Mouse (Mus musculus) retina, embryonic 14.5 days (tissue): ENCODE results near the gene Mblac2.
"Not testable (repeated sequence)": the region's sequence is repeated elsewhere in the genome, so short reads cannot be mapped to it uniquely, and the experiment has no call there.

Source experiments
- DNase-seq: peaks from one replicate; pipeline ENCODE4 v3.0.0-alpha.2; 2015; ENCODE audit warnings: low spot score

Mblac2 gene

DNA sequence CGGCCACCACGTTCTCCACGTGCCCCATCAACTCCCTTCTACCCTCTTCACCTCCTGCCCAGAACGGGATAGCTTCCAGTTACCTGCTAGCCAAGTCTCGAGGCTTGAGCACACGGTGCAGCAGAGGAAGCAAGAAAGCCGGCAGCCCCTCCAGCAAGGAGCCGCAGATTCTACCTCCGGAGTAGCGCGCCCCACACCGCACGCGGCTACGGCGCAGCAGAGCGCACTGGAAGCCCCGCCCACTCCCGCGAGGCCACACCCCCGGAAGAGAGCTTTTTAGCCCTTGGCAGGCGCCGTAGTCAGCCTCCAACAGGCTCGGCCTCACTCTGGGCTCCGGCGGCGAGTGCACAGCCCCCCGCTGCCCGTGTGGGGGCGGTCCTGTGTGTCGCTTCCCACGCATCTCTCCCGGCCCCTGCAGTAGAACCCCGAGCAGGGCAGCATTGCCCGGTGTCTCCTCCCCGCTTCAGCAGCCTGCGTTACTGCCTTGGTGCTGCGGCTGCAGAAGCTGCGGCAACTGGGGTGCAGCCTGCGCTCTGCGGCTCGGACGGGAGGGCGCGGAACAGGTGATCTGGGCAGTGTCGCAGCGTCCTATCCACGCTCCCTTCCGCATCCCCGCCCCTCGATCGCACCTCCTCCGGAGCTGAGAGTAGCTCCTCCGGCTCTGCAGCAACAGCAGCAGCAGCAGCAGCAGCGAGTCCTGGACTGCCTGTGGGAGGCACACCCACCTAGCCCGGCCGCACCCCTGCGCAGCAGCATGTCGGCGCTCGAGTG, at the start of gene Mblac2, which contains the start of gene Polr3g:
Gene Mblac2, plus strand, starts transcription at position 567 of the 771 bp plus-strand sequence.
Gene Polr3g, minus strand, starts transcription at position 239 of the 771 bp plus-strand sequence.
- DNase-seq: peak; percentile 98

DNA sequence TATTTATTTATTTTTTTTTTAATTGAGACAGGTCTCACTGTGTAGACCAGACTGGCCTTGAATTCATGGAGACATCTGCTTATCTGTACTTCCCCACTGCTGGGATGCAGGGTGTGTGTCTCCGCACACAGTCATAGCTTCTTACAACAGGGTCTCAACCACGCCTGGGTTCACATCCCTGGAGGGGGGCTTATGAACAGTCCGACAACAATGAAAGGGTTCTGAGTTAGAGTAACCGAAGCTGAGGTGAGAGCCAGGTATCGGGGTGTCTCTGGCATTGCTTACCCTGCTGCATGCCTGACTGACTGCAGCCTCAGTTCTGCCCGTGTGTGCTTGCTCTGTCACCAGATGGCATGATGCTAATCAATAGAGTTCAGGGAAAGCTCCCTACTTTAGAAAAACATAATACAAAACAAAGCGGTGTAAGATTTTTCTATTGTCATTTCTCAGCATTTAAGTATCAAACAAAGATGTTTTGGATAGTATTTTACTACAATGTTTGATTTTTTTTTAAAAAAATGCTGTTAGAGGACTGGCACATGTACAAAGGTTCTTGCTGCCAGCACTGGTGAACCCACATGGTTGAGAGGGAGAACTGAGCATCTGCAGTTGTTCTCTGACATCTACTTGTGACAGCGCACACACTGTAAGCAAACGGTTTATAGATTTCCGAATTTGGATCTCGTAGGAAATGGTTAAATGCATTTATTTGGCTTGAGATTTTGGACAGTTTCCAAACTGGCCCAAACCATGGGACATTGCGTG, 47.4 kb upstream of the Mblac2 start:
- DNase-seq: no peak

DNA sequence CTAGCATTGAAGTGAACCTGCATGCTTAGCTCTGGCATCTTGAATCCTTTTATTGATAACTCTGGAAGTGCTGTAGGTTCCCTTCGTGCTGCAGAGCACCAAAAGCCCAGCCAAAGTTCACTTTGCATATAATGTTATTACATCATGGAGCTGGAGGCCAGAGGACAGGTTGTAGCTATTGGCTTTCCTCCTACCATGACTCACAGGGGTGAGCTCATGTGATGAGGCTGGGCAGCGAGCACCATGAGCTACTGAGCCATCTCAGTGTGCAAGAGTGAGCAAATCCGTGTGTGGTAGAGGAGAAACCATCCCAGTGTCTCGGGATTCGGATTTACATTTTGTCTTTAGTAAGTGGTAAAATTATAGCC, 46.8 kb upstream of the Mblac2 start:
- no peak for DNase-seq

DNA sequence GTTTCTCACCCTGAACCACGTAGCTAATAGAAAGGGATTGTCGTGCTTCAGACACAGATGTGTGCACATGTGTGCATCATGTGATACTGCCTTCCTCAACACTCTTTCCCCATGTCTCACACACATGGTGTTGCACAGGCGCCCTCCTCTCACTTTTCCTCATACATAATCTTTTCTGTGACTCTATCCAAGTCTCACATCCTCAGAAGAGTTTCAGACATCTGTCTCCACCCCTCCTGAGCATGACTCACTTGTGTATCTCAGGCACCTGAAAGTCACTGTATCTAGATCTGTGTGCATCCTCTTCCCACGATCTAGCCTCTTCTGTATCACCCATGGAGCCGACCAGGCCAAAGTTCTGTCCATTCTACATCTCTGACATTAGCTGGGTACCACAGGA, 43.4 kb upstream of the Mblac2 start:
- no peak for DNase-seq

DNA sequence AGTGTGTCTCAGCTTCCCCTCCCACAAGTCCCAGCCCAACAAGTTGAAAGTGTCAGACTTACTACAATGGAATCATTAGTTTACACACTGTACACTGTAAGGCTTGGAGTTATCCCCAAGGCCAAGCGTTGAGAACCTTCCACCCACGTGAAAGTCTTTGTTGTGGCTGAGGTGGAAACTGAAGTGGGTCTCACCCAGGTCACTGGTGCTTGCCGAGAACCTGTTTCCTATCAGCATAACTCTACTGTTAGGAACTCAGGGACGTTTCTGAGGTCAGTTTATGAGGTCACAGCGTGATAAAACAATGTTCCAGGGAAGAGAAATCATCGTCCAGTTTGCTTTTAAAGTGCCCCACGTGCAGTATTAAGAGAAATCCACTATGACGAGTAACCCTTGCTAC, 35.8 kb upstream of the Mblac2 start:
- no peak for DNase-seq

DNA sequence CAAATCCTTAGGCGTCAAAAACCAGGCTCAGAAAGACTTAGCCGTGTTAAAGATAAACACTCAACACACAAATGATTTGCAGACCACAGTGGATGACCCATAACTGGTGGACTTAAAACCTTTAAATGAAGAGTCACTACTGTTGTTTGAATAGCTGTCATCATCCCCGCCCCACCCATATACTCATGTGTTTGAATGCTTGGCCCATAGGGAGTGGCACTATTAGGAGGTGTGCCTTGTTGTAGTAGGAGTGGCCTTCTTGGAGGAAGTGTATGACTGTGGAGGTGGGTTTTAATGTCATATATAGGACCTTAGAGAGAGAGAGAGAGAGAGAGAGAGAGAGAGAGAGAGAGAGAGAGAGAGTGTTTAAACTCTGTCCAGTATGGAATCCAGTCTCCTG, 28.0 kb upstream of the Mblac2 start:
- DNase-seq: no peak

DNA sequence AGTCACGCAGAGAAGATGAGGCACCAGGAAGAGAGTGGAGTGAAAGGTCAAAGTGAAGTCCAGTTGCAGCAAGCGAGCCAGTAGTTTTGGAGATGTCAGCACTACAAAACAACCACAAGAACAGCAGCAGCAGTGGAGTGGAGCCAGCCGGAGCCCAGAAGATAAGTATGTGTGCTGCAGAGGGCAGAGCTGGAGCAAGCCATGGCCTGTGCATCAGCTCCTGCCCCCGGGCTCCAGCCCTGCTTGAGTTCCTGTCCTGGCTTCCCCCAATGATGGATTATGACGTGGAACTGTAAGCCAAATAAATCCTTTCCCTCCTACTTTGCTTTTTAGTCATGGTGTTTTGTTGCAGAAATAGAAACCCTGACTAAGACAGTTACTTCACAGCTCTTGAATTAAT, 26.9 kb upstream of the Mblac2 start:
- no peak for DNase-seq

DNA sequence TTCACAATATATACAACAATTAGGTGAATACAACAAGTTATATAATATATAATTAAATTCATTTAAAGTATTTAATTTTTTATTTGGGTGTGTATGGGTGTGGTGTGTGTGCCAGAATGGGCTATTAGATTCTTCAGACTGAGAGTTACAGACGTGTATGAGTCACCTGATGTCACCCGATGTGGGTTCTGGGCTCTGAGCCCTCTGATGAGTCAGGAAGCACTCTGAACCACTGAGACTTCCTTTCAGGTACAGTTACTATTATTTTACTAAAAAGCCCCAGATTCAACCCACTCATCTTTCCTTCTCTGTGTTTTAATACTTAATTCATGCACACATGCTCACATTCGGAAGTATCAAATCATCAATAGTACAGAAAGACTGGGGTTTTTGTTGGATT, 26.3 kb upstream of the Mblac2 start:
- DNase-seq: no peak

DNA sequence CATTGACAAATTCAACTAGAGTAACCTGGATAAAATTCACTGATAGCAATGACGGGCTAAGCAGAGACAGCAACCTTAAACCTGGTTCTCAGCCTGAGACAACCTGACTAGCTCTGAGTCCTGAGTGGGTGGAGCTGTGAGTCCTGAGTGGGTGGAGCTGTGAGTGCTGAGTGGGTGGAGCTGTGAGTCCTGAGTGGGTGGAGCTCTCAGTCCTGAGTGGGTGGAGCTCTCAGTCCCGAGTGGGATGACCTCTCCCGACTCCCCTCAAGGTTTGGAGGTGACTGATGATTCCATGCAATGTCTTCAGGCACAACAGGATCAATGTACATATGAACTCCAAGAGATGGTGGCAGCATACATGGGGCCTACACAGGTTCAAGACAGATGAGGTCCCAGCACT, 21.6 kb upstream of the Mblac2 start:
- no peak for DNase-seq

DNA sequence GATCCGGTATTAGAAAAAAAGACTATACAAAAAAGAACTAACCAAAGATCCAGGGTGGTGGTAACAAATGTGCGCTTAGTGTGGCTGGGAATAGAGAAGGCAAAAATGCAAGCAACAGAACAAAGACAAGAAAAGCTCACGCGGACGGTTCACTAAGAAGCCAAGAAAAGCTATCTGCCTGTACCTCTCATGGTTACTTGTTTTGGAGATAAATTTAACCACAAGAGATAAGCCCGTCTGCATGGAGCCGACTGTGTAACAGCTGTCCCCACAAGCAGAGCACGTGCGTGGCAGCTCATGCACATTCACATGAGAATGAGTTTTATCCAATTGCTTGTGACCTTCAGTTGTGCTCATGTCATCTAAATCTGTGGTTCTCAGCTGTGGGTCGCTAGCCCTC, 20.7 kb upstream of the Mblac2 start:
- no peak for DNase-seq

DNA sequence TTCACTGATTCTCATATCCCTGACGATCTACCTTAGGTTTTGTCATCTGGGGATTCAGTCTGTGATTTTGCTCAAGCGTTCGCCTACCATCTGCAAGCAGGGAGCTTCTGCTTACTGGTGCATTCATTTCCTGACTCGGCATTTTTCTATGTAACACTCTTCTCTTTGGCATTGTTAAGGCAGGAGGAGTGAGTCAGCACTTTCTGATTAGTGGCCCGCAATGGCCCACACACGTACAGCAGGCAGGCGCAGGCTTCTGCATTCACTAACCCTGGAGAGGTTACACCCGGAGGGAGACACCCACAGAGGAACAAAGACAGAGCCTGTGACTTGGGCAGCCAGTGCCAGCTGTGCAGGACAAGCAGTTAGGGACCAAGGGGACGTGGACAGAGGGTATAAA, 19.5 kb upstream of the Mblac2 start:
- DNase-seq: peak; percentile 51

DNA sequence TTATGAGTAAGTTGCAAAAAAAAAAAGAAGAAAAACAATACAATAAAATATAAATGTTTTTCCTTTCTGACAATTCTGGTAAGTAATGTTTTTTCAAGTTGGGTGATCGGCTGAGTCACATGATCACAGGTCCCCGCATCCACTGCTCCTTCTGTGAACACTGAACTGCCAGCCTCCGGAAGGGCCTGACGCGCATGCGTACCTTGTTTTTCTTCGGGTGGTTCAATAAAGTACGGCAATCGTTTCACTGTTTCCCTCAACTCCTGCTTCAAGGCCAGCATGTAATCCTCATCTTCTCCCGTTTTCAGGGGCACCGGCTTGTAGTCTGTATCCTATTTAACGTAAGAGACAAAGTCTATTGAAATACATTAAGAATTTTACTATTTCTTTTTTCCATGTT, 16.7 kb upstream of the Mblac2 start:
- DNase-seq: no peak

DNA sequence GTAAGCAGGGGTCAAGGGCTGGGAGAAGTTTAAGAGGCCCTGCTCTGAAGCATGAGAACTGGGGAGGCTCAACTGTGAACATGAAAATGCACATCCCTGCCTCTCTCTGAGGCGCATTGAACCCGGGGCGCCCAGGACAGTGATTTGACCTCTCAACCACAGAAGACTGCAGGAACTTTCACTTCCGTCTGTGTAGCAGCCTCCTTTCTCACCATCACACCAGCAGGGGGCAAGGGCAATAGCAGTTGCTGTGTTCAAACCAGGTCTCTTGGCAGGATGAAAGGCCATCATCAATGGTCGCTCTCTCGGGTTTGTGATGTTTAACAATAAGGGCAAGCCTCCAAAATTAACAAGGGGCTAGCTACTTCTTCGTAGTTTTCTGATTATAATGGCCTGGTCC, 8.0 kb upstream of the Mblac2 start:
- DNase-seq: no peak

DNA sequence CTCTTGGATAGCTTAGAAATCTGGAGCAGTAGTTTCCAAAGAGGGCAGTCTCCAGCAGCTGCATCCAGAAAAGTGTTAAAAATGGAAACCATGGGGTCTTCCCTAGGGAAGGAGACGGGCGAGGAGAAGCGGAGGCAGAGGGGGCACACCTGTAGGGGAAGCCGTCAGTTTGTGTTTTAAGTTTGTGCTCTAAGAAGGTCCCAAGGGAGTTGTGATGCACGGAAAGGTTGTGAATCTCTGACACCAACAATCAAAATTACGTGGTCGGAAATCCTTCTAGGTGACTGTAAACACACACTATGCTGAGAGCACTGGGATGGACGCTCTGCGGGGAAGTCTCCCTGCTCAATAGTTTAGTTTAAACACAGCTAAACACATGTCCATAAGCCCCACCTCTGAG, 7.5 kb upstream of the Mblac2 start:
- no peak for DNase-seq

DNA sequence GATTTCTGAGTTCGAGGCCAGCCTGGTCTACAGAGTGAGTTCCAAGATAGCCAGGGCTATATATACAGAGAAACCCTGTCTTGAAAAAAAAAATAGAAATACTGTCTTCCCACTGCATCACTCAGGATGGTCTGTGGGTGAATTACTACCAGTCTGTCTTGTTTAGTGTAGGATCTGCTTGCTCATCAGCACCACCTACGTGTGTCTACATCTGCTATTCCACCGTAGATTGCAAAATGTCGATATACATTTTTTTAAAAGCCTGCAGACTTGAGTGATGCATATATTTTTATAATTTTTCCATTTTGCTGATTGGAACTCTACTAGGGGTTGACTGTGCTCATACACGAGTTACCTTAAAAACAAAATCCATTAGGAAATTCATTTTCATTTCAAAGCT, 4.8 kb upstream of the Mblac2 start:
- no peak for DNase-seq

DNA sequence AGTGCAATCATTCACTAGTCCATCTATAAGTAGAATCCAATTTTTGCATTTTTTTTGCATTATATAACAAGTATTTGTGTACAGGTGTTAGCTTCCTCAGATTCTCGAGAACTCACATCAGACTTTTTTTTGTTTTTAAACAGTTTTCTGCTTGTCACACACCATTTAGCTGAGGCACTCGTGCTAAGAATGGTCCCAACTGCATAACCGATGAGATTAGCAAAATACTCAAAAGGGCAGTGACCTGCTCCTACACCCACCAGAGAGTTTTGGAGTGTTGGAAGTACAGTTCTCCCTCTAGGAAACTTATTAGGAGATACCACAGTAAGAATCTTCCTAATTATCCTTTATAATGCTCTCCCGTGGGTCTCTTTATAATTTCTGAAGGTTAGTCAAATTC, 1.3 kb upstream of the Mblac2 start:
- DNase-seq: no peak

DNA sequence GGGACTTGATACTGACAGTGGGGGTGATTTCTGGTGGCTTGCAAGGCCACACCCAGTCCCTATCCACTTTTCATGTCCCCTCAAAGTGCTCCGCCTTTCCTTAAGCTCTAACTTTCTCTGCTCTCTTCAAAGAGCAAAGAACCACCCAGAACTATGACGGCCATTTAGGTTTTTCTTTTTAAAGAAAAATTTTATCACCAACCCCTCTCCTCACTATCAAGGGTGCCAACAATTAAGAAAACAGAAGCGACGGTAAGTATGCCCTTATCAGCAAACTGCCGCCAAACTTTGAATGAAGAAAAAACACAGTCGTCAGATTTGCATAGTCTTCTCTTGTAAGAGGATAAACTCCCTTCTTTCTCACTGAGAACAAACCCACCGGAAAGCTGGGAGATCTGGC, 875 bp upstream of the Mblac2 start:
- no peak for DNase-seq

DNA sequence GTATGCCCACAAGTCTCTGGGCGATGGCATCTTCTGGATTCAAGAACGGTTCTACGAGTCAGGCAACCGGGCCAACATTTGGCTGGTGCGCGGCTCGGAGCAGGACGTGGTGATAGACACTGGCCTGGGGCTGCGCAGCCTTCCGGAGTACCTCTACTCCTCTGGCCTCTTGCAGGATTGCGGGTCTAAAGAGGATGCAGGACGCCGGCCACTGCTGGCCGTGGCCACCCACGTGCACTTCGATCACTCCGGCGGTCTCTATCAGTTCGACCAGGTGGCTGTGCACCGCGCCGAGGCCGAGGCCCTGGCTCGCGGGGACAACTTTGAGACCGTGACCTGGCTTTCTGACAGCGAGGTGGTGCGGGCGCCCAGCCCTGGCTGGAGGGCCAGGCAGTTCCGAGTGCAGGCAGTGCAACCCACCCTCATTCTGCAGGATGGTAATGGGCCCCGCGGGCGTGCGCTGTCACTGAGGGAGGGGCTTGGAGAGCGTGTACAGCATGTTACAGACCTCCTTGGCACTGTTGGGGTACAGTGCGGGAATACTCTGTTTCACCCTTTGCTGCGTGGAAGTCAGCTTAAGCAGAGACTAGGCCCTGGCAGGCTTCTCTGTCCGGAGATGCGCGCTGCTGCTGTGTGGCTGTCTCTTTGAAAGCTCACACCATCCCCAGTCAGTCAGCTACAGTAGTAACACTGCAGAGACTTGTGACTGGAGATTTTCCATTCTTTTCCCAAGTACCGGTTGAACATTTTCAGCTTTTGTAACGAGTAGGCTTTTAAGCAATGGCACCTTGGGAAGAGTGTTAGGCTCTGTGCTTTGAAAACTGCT, 618 bp downstream of the Mblac2 start:
- no peak for DNase-seq

DNA sequence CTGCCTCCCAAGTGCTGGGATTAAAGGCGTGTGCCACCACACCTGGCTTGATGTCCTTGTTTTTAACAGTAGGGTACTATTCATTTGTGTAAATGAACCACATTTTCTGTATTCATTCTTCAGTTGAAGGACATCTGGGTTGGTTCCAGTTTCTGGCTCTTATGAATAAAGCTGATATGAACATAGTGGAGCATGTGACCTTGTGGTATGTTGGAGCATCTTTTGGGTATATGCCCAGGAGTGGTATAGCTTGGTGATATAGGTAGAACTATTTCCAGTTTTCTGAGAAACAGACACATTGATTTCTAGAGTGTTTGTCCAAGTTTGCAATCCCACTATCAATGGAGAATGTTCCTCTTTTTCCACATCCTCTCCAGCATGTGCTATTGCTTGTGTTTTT, 2.8 kb downstream of the Mblac2 start:
- DNase-seq: no peak

DNA sequence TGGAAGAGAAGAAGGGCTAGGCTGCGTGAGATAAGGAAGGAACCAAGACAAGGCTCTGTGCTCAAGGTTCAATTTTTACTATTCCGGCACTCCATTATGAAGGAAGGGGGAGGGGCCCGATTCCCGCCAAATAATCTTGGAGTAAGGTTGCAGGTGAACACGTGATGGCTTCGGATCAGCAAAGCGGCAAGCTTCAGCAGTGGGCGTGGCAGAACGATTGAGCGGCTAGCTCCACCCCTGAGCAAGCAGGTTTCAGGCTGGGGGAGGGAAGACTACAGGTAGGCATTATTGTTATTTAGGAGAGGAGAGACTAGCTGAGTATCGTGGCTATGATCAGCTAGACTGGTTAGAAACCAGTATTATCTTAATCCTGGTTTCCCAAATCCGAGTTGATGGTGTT, 17.0 kb downstream of the Mblac2 start:
- DNase-seq: not testable (repeated sequence)

DNA sequence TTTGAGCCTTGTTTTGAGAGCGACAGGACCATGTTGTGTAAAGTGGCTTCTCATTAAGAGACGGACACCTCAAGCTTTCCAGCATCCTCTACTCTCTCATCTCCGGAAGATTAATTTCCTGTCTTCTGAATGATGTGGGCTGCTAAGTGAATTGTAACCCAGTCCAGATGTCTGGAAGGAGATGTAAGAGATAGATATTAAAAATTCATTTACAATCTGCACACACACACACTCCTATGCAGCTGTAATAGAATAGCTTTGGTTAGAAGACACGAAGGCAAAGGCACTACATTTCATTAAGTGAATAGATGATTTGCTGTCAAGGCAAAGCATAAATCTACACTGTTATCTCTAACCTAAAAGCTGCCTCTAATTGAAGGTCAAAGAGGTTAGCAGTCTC, 18.0 kb downstream of the Mblac2 start:
- no peak for DNase-seq

DNA sequence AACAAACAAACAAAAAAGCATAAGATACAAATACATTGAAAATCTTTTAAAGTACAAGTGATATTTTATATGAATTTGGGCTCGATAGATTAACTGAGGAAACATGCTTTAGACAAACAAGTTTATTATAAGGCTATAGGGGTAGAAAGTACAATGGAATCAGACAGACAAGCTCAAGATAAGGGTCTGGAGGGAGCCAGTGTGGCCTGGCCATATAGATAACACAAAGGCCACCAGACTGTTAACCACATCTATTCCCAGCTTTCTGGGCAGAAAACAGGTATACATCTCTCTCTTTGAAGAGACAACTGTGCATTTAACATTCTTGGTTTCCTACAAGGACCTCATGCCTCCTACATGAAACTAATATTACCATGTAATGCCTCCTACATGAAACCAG, 19.2 kb downstream of the Mblac2 start:
- DNase-seq: no peak

DNA sequence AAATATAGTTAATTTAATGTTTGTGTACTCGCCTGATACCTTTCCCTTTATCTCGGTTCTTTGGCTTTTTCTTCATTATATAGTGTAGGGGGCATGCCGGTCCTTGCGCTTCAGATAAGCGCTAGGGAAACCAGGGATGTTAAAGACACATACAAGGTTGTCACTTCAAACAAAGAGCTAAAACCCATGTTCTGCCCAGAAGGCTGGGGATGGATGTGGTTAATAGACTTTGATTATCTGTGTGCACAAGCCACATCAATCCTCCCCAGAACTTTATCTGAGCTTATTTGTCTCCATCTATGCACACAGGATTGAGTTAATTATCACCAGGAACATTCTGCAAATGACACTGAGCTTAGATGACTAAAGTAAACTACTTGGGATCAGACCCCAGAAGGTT, 25.5 kb downstream of the Mblac2 start:
- no peak for DNase-seq
